Mouse (Mus musculus): ENCODE results near the gene Hk1.

Hk1 gene

DNA sequence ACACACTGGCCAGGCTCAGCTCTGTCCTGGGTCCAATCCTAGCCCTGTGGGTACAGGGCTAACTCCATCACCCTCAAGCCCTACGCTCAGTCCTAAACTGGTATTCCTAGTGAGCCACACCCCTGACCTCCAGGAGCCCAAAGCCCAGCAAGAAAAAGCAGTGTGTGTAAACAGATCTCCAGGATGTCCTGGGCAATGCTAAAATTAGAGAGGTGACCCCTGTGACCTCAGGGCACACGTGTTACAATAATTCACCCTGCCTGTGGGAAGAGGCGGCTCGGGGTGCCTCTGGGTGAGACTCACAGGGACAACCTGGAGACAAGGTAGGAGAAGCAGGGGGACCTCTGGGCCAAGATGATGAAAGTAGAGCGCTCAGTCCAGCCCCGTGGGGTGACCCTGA, 155.5 kb downstream of the Hk1 start:
- DNase-seq (ENCODE audit: low spot score): no peak

DNA sequence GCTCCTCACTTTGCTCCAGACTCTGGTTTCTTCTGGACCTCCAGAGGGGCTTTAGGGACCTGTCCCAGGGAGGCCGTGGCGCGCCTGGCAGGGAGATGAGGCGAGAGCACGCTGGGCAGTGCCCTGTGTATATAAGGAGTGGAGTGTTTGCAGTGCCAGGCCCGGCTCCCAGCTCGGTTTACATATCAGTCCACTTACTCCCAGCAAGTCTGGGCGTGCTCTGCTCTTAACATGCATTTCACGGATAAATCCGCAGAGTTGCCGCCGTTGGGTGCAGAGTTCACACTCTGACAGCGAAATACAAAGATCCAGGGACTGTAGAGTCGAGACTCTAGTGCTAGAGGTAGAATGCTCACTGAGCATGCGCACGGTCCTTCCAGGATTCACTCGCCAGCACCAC, 156.9 kb downstream of the Hk1 start:
- DNase-seq (ENCODE audit: low spot score): no peak

DNA sequence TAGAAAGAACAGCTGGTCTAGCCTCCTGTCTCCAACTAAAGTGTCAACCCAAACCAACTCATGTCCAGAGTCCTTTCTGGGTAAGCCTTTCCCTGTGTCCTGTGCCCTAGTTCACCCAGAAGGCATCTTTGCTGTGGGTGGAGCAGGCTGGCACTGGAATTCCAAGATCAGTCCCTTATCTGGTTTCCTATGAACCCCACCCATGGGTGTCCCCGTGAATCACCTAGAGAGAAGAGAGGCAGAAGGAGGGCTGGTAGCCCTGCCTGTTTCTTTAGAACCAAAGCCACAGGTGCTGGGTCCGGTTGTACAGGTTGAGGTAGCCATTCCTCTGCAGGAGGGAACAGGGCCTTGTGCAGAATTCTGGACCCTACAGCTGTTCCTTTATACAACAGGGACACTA, 158.1 kb downstream of the Hk1 start:
- no peak for DNase-seq (ENCODE audit: low spot score)

DNA sequence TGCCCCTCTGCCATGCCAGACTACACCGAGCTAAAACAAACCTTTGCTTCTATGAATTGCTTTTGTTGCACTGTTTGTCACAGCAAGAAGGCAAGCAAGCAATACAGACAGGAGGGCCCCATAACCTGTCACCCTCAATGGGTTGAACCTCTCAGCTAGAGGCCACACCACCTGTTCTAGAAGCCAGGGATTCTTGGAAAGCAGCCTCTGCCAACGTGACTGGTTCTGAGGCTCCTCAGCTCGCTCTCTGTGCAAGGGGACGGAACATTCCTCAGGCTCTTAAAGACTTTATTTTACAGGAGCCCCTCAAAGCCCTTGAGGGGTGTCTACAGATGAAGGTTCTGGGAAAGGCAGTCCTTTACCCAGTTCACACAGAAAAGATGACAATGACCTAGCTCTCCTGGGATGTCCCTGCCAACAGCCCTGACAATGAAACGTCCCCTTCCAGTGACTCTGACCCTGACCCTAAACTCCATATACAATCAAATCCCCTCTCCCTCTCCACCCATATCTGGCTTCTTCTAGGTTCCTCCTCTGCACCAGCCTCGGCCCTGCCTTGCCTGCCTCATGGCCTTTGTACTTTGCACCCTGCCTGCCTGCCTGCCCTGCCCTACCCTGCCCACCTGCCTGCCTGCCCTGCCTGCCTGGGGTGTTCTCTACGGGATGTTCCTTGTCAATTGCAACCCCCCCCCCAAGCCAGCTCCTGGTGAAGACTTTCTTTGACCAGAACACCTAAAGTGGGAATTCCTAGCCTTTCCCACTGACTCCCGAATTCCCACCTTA, 158.8 kb downstream of the Hk1 start:
- DNase-seq (ENCODE audit: low spot score): no peak
